Mouse (Mus musculus) lung, postnatal 14 days (tissue): Measurements from ENCODE around the gene Tyr.

Experiments
- DNase-seq: peaks from one replicate; pipeline ENCODE4 v3.0.0; 2021

The Tyr gene

DNA sequence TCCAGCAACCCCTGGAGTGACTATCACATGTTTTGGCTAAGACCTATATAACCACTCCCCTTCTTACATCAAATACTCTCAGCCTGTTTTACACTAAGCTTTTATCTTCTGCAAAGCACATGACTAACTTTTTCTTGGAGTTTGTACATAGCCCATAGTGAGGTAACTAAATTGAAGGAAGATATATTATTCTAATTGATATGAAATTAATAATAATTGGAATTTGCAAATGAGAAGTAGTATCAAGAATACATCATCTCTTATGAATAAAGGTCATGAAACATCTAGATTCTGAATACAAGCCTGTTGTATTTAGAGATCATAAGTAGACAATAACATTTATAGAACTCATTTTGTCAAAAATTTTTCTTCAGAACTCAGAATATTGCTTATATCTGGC is at the start of gene Tyr:
Tyr (minus strand) TSS at position 101 of the 400 bp plus-strand sequence.
- DNase-seq = no peak

DNA sequence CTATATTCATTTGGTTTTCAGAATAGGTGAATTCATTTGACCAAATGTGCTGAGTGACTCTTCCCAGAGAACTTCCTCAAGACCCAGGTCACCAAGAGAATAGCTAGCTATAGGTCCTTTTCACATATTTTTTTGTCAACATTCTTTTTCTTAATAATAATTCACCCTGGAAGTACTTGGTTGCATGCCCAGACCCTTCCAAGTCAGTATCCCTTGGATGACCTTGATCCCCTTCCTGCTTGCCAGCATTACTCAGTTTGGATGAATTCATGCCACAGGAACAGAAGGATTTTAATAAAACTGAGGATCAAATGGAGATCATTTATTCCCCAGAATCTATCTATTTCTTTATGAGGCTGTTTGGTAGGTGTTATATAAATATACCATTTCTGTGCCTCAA is 45.7 kb upstream of the Tyr start:
- DNase-seq = no peak

DNA sequence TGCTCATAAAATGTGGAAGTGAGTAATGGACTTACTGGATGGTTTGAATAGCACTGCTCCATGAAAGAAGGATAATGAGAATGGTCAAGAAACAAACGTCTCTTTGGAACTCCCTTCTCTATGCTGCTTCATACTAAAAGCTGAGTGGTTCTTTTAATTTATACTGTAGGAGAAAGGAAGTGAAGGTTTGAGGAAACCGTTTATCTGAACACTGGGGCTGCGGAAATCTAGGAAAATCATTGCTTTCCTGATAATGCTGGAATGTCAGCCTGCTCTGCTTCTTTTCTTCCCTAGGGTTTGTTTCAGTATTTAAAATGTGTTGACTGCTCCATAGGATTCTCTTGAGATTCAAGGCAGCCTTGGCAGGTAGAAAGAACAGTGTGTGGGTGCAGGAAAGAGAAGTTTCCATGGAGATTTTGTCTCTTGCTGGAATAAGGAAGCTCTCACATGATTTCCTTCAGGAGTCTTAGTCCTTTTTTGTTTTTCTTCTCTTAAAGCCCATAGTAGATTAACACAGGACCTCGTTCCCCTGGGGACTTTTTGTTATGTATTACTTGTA is 891 bp upstream of the Tyr start:
- no peak for DNase-seq

DNA sequence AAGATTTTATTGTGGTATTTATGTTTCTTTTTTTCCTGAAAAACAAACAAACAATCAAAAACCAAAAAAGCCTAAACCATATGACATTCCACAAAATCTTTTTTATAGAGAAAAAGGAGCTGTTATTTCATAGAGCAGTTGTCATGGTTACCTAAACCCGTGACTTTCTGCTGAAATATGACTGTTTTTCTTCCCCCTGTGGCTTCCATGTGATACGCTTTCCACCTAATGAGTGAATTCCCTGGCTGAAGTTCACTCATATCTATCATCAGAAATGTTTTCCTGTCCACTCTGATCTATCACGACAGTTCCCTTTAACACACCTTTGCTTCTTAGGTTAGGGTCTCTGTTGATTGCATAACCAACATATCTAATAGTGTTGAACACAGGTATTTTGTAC is 5.3 kb downstream of the Tyr start:
- no peak for DNase-seq

DNA sequence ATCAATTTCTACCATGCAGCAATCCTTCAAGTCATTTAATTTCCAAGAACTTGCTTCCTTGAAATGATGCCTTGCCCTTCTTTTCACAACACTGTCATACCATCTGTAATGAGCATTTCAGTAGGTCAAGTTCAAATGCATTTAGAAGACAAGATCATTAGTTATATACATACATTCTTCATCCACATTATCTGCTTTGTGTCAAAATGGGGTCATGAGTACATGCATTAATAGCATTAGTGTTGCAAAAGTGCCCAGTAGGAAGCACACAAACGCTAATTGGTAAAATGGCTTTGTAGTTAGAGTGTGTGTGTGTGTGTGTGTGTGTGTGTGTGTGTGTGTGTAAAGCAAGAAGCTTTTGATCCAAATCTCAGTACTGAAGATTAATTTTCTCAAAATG is 80.0 kb downstream of the Tyr start:
- DNase-seq = no peak

DNA sequence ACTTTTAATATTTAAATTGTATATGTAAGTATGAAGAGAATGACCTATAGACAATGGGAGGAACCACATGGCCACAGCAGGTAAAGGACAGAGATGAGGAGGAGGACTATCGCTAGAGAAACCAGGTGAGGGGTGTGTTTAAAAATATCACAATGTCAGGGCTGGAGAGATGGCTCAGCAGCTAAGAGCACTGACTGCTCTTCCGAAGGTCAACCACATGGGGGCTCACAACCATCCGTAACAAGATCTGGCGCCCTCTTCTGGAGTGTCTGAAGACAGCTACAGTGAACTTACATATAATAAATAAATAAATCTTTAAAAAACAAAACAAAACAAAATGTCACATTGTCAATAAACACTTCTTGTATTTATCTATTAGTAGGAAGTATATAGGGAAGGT is 81.9 kb downstream of the Tyr start:
- peak; percentile 14 for DNase-seq

DNA sequence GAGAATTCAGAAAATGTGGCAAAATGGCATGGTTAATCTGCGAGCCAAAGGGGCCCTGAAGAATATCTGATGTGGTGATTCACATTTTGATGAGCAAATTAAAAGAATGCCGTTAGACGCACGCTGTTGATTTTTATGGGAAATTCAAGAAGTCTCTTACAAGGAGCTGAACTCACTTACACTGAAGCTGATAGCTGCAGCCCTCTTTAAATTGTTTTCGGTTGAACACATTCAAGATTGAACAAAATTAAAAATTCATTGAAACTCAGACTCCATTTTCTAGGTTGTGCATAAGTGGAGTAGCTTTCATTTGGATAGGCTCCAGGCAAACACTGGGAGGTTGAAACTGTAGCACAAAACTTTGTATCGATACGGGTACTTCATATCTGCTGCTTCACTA is 96.3 kb downstream of the Tyr start:
- DNase-seq = no peak

DNA sequence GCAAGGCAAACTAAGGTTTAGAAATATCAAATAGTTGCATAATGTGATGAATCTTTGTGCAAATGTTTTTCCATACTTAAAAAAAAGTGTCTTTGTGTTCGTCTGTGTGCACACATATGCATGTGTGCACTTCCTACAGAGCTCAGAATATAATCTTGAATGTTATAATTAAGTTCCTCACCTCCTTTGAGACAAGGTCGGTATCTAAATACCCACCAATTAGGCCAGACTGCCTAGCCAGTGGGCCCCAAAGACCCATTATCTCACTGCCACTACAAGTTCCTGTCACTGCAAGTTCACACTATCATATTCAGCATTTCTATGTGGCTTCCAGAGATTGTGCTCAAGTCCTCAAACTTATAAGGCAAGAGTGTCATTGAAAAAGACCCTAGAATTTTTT is 118.4 kb downstream of the Tyr start:
- no peak for DNase-seq
